ENCODE assay signal across 9 mouse cellular contexts in the genomic region with DNA sequence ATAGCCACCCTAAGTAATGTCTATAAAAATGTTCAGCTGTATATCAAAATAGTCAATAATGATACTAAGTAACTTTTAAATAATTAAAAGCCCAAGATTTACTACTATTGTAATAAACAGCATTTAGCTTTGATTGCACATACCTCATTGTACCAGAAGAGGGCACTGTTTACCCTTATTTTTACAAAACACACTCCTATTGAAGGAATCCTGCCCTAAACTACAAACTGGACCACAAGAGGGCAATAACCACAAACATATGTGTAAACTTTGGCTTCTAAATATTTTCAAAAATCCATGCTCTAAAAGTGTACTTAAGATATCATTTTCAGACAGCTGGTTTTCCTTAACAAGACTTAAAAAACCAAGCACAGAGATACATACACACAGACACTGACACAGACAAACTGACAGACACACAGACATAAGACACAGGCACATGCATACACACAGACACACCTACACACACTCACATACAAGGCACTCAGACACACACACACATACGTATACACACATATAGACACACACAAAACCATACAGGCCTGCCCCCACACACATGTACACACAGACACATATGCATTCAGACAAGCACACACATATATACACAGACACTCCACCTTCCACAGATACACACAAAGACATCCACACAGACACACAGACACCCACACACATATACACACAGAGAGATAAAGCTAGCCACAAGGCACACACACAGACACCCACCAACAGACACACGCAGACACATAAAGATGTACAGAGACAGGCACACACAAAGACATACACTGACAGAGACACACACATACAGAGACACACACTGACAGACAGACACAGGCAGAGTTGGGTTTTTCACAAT. TPM values are rescaled to one million over a fixed set of nuclear protein-coding genes. Genes with fewer than 3 reads are reported as not detected.
A peak's percentile ranks its signal among the peaks of the same experiment; 100 is the strongest.
DNase-seq lines count a peak whose midpoint lies in the region; ATAC-seq and TF ChIP-seq lines count a peak whose summit lies in the region.
"Had no signal": no experiment of that assay in that cellular context is flagged by ENCODE, and none has a peak within 500 bp of the region (broad histone marks: within the 10 kb centered on the region; RNA-seq: fewer than 3 reads in every experiment).

No protein-coding gene starts in this region.

- H3K9ac ChIP-seq in heart, postnatal 0 days (replicated peaks; ENCODE audit: low read depth, low read length): no peak overlapping the region
- H3K9ac ChIP-seq: stomach, embryonic 15.5 days had no signal

- ATAC-seq in heart, postnatal 0 days (ENCODE audit: insufficient read depth, low read depth): peak; percentile 49; the same call in 1 of the 2 replicates
- peak; percentile 72; the same call in 1 of the 2 replicates for ATAC-seq in monocyte, adult 5-6 weeks (replicated peaks; ENCODE audit: insufficient number of reproducible peaks, low FRiP score, low TSS enrichment, poor library complexity, severe bottlenecking)

- TF ChIP-seq CTCF in layer of hippocampus, adult 2 months (conservative IDR thresholded peaks at IDR 0.05): peak; percentile 93
- peak; percentile 98 for TF ChIP-seq CTCF in heart, postnatal 0 days (IDR thresholded peaks at IDR 0.05; ENCODE audit: low read depth)

- H3K4me2 ChIP-seq in heart, postnatal 0 days (ENCODE audit: low read depth, low read length): no peak overlapping the region
- H3K4me2 ChIP-seq: stomach, embryonic 15.5 days had no signal

- peak; percentile 63 to 65 for DNase-seq in layer of hippocampus, adult 2 months (ENCODE audit: low spot score in 2 of 2)
- DNase-seq in layer of hippocampus, postnatal 25 days (ENCODE audit: extremely low spot score in 1 of 2, low spot score in 1 of 2): no peak
- DNase-seq in ES-CJ7 (ENCODE audit: low read depth, low spot score): peak; percentile 65
- peak; percentile 62 to 71 for DNase-seq in cerebellum, adult 18-20 months
- peak; percentile 82 for DNase-seq in heart, postnatal 0 days (ENCODE audit: low spot score)
- peak; percentile 64 to 78 for DNase-seq in left cerebral cortex, postnatal 25 days (ENCODE audit: low spot score in 2 of 2)
- no peak for DNase-seq in testis, postnatal 14 days (ENCODE audit: low spot score)

- H3K27me3 ChIP-seq in heart, postnatal 0 days (ENCODE audit: control insufficient read depth, insufficient read depth, low read length): no peaks in the 10 kb centered on the region
- H3K27me3 ChIP-seq: stomach, embryonic 15.5 days had no signal

- no peak for TF ChIP-seq EP300 in heart, postnatal 0 days (IDR thresholded peaks at IDR 0.05; ENCODE audit: low read depth)

- 69% methylated on average over 2 of the region's 2 CpGs for whole genome bisulfite sequencing in heart, postnatal 0 days

- no peaks in the 10 kb centered on the region for H3K4me1 ChIP-seq in heart, postnatal 0 days (ENCODE audit: control insufficient read depth, insufficient read depth)
- H3K4me1 ChIP-seq: stomach, embryonic 15.5 days had no signal

- H3K27ac ChIP-seq in layer of hippocampus, adult 2 months: no peak overlapping the region
- no peak overlapping the region for H3K27ac ChIP-seq in heart, postnatal 0 days (ENCODE audit: low read depth)
- H3K27ac ChIP-seq: stomach, embryonic 15.5 days had no signal

- no peak overlapping the region for H3K4me3 ChIP-seq in layer of hippocampus, adult 2 months
- no peak overlapping the region for H3K4me3 ChIP-seq in heart, postnatal 0 days (ENCODE audit: low read depth, low read length)
- H3K4me3 ChIP-seq: stomach, embryonic 15.5 days had no signal

- intact Hi-C loops in left cerebral cortex, postnatal 25 days (cut with DNase I): loop anchor here (1.0 to 5.0 kb wide), 4 partner anchors 65 to 161 kb away; partner anchors contain the start of gene Fam69a

- no peaks in the 10 kb centered on the region for H3K9me3 ChIP-seq in heart, postnatal 0 days (replicated peaks; ENCODE audit: control insufficient read depth, low read length)
- H3K9me3 ChIP-seq: stomach, embryonic 15.5 days had no signal

- no peaks in the 10 kb centered on the region for H3K36me3 ChIP-seq in heart, postnatal 0 days (replicated peaks; ENCODE audit: control insufficient read depth, insufficient read depth, low read length)
- H3K36me3 ChIP-seq: stomach, embryonic 15.5 days had no signal

RNA-seq across cellular contexts. Expression of gene Rpl5, which starts 21.3 kb away (rescaled TPM):
- total RNA-seq in layer of hippocampus, adult 2 months (2021): 10 to 100 TPM; 66.6 to 68.7 TPM
- 10 to 100 TPM; 70.5 to 74.2 TPM for total RNA-seq in layer of hippocampus, postnatal 25 days (2021)
- total RNA-seq in heart, postnatal 0 days (2014; rRNA removed; ENCODE audit: low replicate concordance): 201 and 233 TPM in 2 replicates
- polyA plus RNA-seq in heart, postnatal 0 days (2015; fragmentation: Nextera tagmentation; extraction: Ambion mirVana): 22.1 and 26.8 TPM in 2 replicates
- total RNA-seq in left cerebral cortex, postnatal 25 days (2021): 10 to 100 TPM; 60.7 to 67.6 TPM
- total RNA-seq in monocyte, adult 5-6 weeks (2017): 256 to 830 TPM (median 616 TPM) in 3 replicates

RNA-seq across cellular contexts. Expression of gene Evi5, which starts 46.7 kb away (rescaled TPM):
- 10 to 100 TPM; 63.2 to 70.7 TPM for total RNA-seq in layer of hippocampus, adult 2 months (2021)
- total RNA-seq in layer of hippocampus, postnatal 25 days (2021): 10 to 100 TPM; 58.8 to 65.1 TPM
- total RNA-seq in heart, postnatal 0 days (2014; rRNA removed; ENCODE audit: low replicate concordance): 55.9 and 66.6 TPM in 2 replicates
- polyA plus RNA-seq in heart, postnatal 0 days (2015; fragmentation: Nextera tagmentation; extraction: Ambion mirVana): 35.8 and 38.4 TPM in 2 replicates
- total RNA-seq in left cerebral cortex, postnatal 25 days (2021): 10 to 100 TPM; 71.4 to 78.3 TPM
- 29.5 to 30.7 TPM (median 29.8 TPM) in 3 replicates for total RNA-seq in monocyte, adult 5-6 weeks (2017)

Comparison
In these comparisons a context has a peak if more than half of its experiments do, and no peak if none do; other contexts are left out.
1. DNase-seq: peak in layer of hippocampus, adult 2 months (2 of 2), ES-CJ7 (single experiment), cerebellum, adult 18-20 months (2 of 2), heart, postnatal 0 days (single experiment) and left cerebral cortex, postnatal 25 days (2 of 2); none in layer of hippocampus, postnatal 25 days (0 of 2) and testis, postnatal 14 days (single experiment).